Mouse (Mus musculus) liver, adult (tissue): Measurements from ENCODE around the gene Svep1.

ENCODE experiments used
- GATA4 ChIP-seq: IDR thresholded peaks from 2 replicates; pipeline ENCODE4 v1.6.1; 2014; ENCODE audit warnings: mild to moderate bottlenecking, low read length; ENCODE audit not compliant: insufficient replicate concordance

The Svep1 gene

DNA sequence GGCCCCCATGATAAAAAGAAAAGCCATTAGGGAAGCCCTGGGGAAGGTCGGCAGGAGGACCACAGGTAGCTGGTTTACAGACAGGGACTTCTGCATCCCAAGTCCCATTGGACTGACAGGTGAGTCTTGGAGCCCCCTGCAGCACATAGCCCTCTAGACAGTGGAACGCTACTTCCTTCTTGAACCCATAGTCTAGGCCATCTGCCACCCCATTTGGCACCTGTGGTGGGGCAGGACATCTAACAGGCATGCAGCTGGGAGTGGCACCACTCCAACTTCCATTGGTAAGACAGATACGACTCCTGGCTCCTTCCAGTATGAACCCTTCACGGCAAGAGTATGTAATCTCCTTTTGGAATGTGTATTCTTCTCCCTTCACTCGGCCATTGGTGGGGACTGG lies 137.8 kb downstream of the Svep1 start:
- no peak for TF ChIP-seq GATA4

DNA sequence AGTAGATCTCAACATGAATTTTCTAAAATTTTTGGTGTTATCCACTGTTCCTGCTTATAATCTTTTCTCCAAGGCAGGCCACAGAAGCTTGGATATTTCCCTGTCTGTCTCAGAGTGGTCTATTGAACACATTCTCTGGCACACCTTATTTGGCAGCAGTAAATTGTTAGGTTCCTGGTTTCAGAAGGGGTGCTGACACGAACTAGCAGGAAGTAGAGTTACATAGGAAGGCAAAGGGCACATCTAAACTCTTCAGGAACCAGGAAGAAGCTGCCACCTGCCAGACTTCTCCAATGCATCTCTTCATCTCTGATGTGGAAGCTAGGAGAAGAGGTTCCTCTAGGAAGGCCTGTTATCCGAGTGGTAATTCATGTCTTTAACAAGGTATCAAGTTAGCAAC lies 141.9 kb downstream of the Svep1 start:
- no peak for TF ChIP-seq GATA4

GRCm38 (mm10) chr4:58062933-58063332 lies 143.7 kb downstream of the Svep1 start:
- no peak for TF ChIP-seq GATA4

DNA sequence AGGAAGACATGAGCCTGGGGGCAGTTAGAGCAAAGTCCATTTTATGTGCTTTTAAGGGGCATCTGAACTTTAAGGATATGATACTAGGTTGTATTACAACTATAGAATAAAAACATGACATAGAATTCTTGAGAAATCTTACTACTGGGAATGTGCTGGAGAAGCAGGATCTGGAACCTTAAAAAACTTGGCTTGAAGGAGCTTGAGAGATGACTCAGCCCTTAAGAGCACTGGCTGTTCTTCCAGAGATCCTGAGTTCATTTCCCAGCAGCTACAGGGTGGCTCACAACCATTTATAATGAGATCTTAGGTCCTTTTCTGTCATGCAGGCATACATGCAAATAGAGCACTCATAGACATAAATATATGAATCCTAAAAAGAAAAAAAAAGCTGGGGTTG lies 151.0 kb downstream of the Svep1 start:
- no peak for TF ChIP-seq GATA4

DNA sequence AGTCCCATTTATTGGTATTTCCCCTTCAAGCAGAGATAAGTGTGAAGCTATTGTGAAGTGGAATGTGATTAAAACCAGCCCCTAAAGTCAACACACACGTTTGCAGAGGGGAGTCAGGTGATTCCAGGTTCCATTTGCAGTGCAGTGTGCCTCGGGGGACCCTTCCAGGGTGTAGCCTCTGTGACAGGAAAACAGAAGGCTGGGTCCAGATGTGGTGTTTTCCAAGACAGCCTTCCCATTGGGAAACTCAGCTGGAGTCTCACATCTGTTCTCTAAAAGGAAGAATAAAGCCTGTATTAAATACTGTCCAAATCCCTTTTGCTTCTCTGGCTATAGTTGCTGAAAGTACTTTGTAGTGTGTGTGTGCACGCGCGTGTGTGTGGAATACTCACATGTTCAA lies 152.2 kb downstream of the Svep1 start:
- TF ChIP-seq GATA4, result no peak

DNA sequence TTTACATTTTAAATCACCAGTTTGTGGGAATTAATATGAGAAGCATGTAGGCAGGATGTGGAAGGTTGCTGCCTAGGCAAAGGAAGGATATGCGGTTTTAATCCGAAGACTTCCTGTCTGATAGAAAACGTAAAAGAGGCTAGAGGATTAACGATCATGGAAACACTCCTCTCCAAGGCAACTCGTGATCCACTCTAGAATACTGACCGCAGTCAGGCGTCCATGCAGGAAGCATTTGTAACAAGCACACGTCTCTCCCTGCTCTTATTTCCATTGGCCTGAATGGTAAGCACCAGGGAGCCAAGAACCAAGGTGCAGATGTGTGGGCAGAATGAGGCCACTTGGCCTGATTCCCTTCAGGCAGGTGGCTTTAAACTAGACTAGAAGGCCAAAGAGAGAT lies 155.9 kb downstream of the Svep1 start:
- TF ChIP-seq GATA4, result no peak

DNA sequence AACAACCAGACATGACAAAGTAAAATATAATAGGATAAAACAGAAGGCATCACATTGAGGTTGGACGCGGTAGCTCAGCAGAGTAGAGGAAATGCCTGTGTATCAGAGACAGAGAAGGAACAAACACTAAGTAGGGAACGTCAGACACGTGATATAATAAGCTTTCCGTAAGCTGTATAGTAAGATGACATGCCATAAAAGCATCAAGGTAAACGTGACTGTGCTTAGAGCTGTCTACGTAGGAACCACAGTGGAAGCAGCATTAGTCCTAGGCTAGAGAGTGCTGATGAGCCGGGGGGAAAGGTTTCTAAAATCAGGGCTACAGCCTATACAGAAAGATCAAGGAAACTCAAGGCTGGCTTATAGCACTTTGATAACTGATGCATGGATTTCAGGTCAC lies 156.4 kb downstream of the Svep1 start:
- no peak for TF ChIP-seq GATA4

DNA sequence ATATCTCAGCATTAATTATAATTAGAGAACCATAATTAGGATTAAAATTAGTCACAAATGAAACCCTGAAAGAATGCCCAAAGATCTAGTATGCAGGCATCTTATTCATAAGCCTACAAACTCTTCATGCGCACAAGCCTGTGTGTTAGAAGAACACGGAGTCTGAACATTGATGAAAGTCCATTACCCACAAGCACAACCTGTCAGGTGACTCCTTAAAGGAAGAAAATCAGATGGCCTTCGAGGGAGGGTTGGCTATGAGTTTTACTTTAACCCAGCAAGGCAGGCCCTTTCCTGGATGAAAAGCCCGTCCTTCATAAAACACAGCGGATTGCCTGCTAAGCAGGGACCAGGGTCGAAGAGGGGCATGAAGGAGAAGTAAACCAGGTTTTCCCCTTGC lies 161.8 kb downstream of the Svep1 start:
- TF ChIP-seq GATA4, result no peak

- TF ChIP-seq GATA4, result no peak
Measured at GRCm38 (mm10) chr4:58044356-58044755, 162.3 kb downstream of the Svep1 start.

- no peak for TF ChIP-seq GATA4
Measured at GRCm38 (mm10) chr4:58040093-58040492, 166.6 kb downstream of the Svep1 start.

- TF ChIP-seq GATA4, result no peak
Measured at GRCm38 (mm10) chr4:58037096-58037705, 169.5 kb downstream of the Svep1 start.

DNA sequence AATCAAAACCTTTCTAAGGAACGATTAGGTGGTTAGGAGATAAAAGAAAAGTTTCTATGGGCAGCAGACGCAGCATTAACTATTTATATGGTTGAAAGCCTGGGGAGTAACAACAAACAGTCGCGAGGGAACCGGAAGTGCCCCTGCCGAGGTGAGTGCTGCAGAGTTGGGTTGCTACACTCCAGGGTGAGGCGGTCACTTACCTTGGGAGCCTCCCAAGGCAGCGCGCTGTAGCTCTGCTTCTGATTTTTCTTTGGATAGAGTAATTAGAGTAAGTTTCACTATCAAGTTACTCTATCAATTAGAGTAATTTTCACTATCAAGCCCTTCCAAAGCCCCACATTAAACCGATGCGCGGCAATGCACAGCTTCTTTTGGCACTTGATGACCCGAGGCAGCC lies 172.0 kb downstream of the Svep1 start:
- no peak for TF ChIP-seq GATA4

DNA sequence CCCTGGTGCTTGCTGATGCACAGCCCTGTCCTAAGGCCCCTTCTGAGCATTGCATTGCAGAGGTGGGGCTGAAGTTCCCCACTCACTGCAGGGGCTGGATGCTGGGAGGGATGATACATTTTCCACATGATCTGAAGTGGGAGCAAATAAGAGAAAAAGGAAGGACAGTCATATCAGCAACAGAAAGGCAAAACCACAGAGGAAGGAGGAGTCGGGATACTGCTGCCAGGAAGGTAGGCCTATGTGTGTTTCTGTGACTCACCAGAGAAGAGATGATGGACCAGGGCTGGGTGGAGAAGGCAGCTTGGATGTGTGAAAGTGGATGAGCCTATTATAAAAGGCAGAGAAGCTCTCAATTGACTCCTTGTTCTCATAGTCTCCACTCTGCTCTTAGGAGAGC lies 173.9 kb downstream of the Svep1 start:
- no peak for TF ChIP-seq GATA4

GRCm38 (mm10) chr4:58009024-58009423 lies 197.6 kb downstream of the Svep1 start, which contains the start of gene Txndc8:
Gene Txndc8, minus strand, starts transcription at chr4:58009124.
- no peak for TF ChIP-seq GATA4

DNA sequence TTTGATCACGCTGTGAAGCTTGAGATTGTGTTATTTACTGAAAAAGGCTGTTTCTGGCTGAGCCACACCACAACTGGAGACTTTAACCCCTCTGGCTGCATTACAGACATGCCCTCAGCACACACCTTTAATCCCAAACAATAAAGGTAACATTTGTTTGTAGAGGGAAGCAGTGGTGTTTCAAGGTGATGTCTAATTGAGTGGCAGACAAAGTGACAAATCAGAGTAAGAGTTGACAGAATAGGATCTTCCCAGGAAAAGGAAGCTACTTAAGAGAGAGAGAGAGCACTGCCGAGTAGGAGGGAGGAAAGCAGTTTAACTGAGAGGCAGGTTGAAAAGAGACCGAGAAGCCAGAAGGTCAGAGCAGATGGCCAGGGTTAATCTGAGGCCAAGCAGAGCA lies 203.2 kb downstream of the Svep1 start:
- TF ChIP-seq GATA4, result no peak
